In the genomic region with DNA sequence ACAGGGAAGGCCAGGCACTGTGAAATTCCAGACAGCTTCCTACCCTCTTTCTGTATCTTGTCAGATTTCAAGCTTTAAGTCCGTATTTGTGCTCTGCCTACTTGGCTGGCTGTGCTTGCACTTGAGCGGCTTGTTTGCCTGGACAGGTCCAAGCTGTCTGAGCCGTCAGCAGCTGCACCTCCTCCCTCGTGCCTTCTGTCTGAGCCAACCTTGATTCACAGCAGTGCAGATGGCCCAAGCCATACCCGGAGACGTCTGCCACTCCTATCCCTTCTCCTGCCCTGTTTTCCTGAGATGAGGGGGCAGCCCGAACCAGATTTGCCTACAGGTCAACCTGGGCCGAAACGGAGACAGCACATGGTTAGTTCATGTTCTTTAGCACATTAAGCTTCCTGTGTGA, we compare ENCODE assay signal across 7 mouse cellular contexts. TPM values are rescaled to one million over a fixed set of nuclear protein-coding genes. Genes with fewer than 3 reads are reported as not detected.
DNase-seq lines count a peak whose midpoint lies in the region; ATAC-seq lines count a peak whose summit lies in the region.

No protein-coding gene starts in this region.

- peak; percentile 70 for DNase-seq in layer of hippocampus, adult 11-12 months (ENCODE audit: low spot score)
- no peak for DNase-seq in layer of hippocampus, postnatal 25 days (ENCODE audit: extremely low spot score in 1 of 2, low spot score in 1 of 2)
- peak; percentile 95 for DNase-seq in brain, adult 2 months (ENCODE audit: low read depth, low spot score)
- DNase-seq in cerebellum, adult 9-10 months: peak; percentile 87
- peak; percentile 71 to 93 for DNase-seq in left cerebral cortex, postnatal 25 days (ENCODE audit: low spot score in 2 of 2)
- no peak for DNase-seq in kidney, postnatal 25 days

- ATAC-seq in megakaryocyte, adult 5-6 weeks (ENCODE audit: poor library complexity, severe bottlenecking): no peak

- intact Hi-C loops in left cerebral cortex, postnatal 25 days (cut with DNase I): loop anchor here (5.0 kb wide), 1 partner anchor 60 kb away; no protein-coding TSS in a partner anchor

RNA-seq across cellular contexts. Expression of a gene that starts 14.5 kb away (rescaled TPM):
- 10 to 100 TPM; 86.3 to 97.2 TPM for total RNA-seq in layer of hippocampus, postnatal 25 days (2021)
- total RNA-seq in left cerebral cortex, postnatal 25 days (2021): 100 to 1,000 TPM in 1 of 2 experiments, 10 to 100 TPM in 1; 94.7 to 103 TPM
- not detected in 2 replicates for total RNA-seq in megakaryocyte, adult 5-6 weeks (2015)
- total RNA-seq in megakaryocyte, adult 5-6 weeks (2017): 0.07 TPM in 1 of 2 replicates, not detected in the other

Comparison
In these comparisons a context has a peak if more than half of its experiments do, and no peak if none do; other contexts are left out.
1. DNase-seq: peak in layer of hippocampus, adult 11-12 months (single experiment), brain, adult 2 months (single experiment), cerebellum, adult 9-10 months (single experiment) and left cerebral cortex, postnatal 25 days (2 of 2); none in layer of hippocampus, postnatal 25 days (0 of 2) and kidney, postnatal 25 days (0 of 2).
2. RNA of a gene that starts 14.5 kb away (total RNA-seq): 94.7 to 103 TPM in left cerebral cortex, postnatal 25 days and 86.3 to 97.2 TPM in layer of hippocampus, postnatal 25 days; 0.07 TPM in megakaryocyte, adult 5-6 weeks; every median in the first group is over 10 times any median in the second.